Mouse (Mus musculus) cerebellum, adult 2 months (tissue): ENCODE data around the gene Abcd3. TPM values are rescaled to one million over a fixed set of nuclear protein-coding genes. Genes with fewer than 3 reads are reported as not detected.
"Not testable (repeated sequence)": the region's sequence is repeated elsewhere in the genome, so short reads cannot be mapped to it uniquely, and the experiment has no call there.

Experiments used
- DNase-seq, 2 experiments: peaks; one replicate each; pipeline ENCODE4 v3.0.0; 2021
- H3K27ac ChIP-seq: fragments of 200-500 bp; 2 replicates; pipeline ENCODE4 v1.5.1; 2012; ENCODE audit warnings: low read length, control low read depth, inconsistent platforms; ENCODE audit not compliant: insufficient read depth
- H3K27me3 ChIP-seq: fragments of 200-500 bp; 2 replicates; pipeline ENCODE4 v1.6.1; 2012; ENCODE audit warnings: inconsistent platforms, mild to moderate bottlenecking, low read length, moderate library complexity; ENCODE audit not compliant: control insufficient read depth, insufficient read depth
- H3K4me1 ChIP-seq: fragments of 200-500 bp; 2 replicates; pipeline ENCODE4 v1.6.1; 2011; ENCODE audit warnings: low read length; ENCODE audit not compliant: control insufficient read depth, insufficient read depth
- H3K4me3 ChIP-seq: fragments of 200-500 bp; replicated peaks from 2 replicates; pipeline ENCODE3; 2011; ENCODE audit warnings: mild to moderate bottlenecking, low read depth, low read length, control low read depth; ENCODE audit not compliant: insufficient read depth
- CTCF ChIP-seq: fragments of 200-500 bp; IDR thresholded peaks from 2 replicates; pipeline ENCODE4 v1.5.1; 2011; ENCODE audit warnings: low read depth, mild to moderate bottlenecking, control low read depth, low read length, moderate library complexity, borderline replicate concordance; ENCODE audit not compliant: insufficient read depth
- POLR2A ChIP-seq: fragments of 200-500 bp; IDR thresholded peaks from 2 replicates; pipeline ENCODE4 v1.6.1; 2011; ENCODE audit warnings: low read length, control low read depth, borderline replicate concordance; ENCODE audit not compliant: insufficient read depth
- WGBS: fragments of 180-500 bp; shearing (Covaris S2); methylation state at CpG from one replicate; pipeline ENCODE4 v1.1.7; 2018; 5-methylcytosine and 5-hydroxymethylcytosine counted together
- polyA plus RNA-seq: library from polyadenylated mRNA; depleted of rRNA; stranded (reverse); fragments of >200 nt; gene quantifications from 2 replicates; pipeline ENCODE4 v1.2.3, GENCODE M21; 2012

Gene Abcd3
- polyA plus RNA-seq, 1 experiment: 31.7 TPM

- DNase-seq: no peak
- TF ChIP-seq CTCF (no peak), POLR2A (no peak)
- H3K4me3 ChIP-seq: no peak overlapping the region
- WGBS: 96% methylated on average over 3 of the region's 3 CpGs
- H3K27ac ChIP-seq: no peak overlapping the region
- no peaks in the 10 kb centered on the region for H3K4me1 ChIP-seq
- H3K27me3 ChIP-seq: no peaks in the 10 kb centered on the region
These were observed 46.3 kb downstream of the Abcd3 start for GRCm38 (mm10) chr3:121768770-121769169.

GRCm38 (mm10) chr3:121766818-121767217 lies 48.3 kb downstream of the Abcd3 start:
- TF ChIP-seq POLR2A (no peak), CTCF (no peak)
- 93% methylated on average over 5 of the region's 5 CpGs for WGBS
- no peak for DNase-seq

DNA sequence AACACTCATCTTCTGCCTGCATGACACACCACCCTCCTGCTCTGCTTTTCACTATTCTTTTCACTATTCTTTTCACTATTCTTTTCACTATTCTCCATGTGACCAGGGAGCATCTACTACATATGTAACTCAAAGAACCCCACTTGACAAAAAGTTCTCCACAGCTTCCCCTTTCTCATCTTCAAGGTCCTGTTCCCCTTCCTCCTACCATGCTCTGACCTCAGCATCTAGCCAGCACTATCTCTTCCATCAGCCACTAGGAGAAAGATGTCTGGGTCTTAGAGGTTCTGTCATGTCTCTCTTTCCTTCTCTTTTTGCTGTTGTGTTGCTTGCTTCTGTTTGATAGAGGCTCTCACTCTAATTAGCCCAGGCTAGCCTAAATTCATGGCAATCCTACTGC lies 49.1 kb downstream of the Abcd3 start:
- no peaks in the 10 kb centered on the region for H3K4me1 ChIP-seq
- no peaks in the 10 kb centered on the region for H3K27me3 ChIP-seq
- no peak for TF ChIP-seq CTCF
- TF ChIP-seq POLR2A: no peak
- H3K4me3 ChIP-seq: no peak overlapping the region
- no peak overlapping the region for H3K27ac ChIP-seq
- DNase-seq: no peak

More at GRCm38 (mm10) chr3:121766818-121767217, 48.3 kb downstream of the Abcd3 start:
- no peak overlapping the region for H3K27ac ChIP-seq
- no peak overlapping the region for H3K4me3 ChIP-seq
- H3K4me1 ChIP-seq: no peaks in the 10 kb centered on the region
- H3K27me3 ChIP-seq: no peaks in the 10 kb centered on the region

DNA sequence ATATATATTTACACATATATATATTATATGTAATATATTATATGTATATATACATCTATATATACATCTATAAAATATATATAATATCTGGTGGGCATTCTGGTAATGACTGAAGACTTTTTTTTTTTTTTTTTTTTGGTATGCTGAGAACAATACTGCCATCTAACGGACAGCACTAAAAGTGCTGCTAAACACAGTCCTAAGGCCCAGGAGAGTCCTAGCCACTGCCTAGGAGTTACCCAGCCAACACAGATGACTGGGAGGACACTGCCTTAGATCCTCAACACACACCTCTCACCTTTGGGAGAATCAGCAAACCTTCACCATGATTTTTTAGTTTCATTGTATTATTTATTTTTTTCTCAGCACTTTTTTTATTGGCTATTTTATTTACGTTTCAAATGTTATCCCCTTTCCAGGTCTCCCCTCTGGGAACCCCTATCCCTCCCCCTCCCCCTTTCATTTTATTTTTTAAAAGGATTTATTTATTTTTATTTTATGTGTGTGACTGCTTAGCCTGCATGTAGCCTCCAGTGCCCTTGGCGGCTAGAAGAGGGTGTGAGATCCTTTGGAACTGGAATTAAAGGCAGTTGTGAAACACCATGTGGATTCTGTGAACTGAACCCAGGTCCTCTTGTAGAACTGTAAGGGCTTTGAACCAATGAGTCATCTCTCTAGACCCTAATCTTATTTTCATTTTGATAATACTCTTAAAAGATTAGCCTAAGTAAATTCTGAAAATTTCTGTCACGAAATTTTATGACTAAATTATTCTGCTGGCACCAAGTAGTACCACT lies 52.8 kb downstream of the Abcd3 start:
- TF ChIP-seq POLR2A (no peak), CTCF (peak; percentile 54; the same call in 1 of the 2 replicates)
- Histone ChIP-seq H3K27ac (no peak overlapping the region), H3K4me1 (no peaks in the 10 kb centered on the region), H3K27me3 (no peaks in the 10 kb centered on the region), H3K4me3 (no peak overlapping the region)
- peak in 1 of 2 experiments; percentile 24 for DNase-seq
- 65% methylated on average over 4 of the region's 4 CpGs for WGBS

DNA sequence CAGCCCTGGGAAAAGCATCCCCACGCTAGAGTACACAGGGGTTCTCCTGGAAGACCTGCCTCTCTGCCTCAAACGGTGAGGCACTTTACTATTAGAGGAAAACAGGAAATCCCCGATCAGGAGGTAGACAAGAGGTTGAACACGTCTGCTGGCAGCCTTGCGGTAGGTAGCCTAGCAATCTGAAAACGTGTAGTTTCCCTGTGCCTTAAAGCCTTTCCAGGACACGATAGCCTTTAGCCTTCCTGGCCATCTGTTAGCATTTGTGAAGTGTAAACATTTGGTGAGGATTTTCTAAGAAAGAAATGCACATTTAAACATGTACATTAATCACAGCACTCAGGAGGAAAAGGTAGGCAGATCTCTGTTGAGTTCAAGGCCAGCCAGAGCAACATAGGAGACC lies 56.7 kb downstream of the Abcd3 start:
- TF ChIP-seq POLR2A (no peak), CTCF (no peak)
- Histone ChIP-seq H3K4me1 (no peaks in the 10 kb centered on the region), H3K4me3 (no peak overlapping the region), H3K27ac (no peak overlapping the region), H3K27me3 (no peaks in the 10 kb centered on the region)
- DNase-seq: no peak
- WGBS: 32% methylated on average over 7 of the region's 7 CpGs

- no peak for TF ChIP-seq POLR2A
- TF ChIP-seq CTCF: no peak
- no peak overlapping the region for H3K27ac ChIP-seq
- H3K4me3 ChIP-seq: no peak overlapping the region
- 10% methylated on average over 3 of the region's 3 CpGs for WGBS
- H3K4me1 ChIP-seq: no peaks in the 10 kb centered on the region
- no peak for DNase-seq
- no peaks in the 10 kb centered on the region for H3K27me3 ChIP-seq
These were observed 60.0 kb downstream of the Abcd3 start for GRCm38 (mm10) chr3:121755152-121755551.

GRCm38 (mm10) chr3:121754319-121755090 lies 60.6 kb downstream of the Abcd3 start:
- H3K27me3 ChIP-seq, H3K27ac ChIP-seq, H3K4me3 ChIP-seq, DNase-seq, H3K4me1 ChIP-seq: not testable (repeated sequence)
- 88% methylated on average over 10 of the region's 10 CpGs for WGBS

GRCm38 (mm10) chr3:121741186-121741848 lies 73.8 kb downstream of the Abcd3 start:
- H3K4me1 ChIP-seq, H3K4me3 ChIP-seq, DNase-seq, H3K27ac ChIP-seq, H3K27me3 ChIP-seq: not testable (repeated sequence)
- WGBS: 90% methylated on average over 4 of the region's 4 CpGs
